Mouse (Mus musculus) MEL (cell line): ENCODE measurements around the gene Lrrc29.

ENCODE experiments used
- CTCF ChIP-seq, 3 experiments: IDR thresholded peaks in 2 of 3; conservative IDR thresholded peaks in 1 of 3; 2 replicates each; pipeline ENCODE4 v1.5.1; 2011 to 2012; ENCODE audit warnings: low read length in 3 of 3, low read depth in 2 of 3, mild to moderate bottlenecking in 2 of 3, improper control_type of control experiment in 1 of 3, inconsistent platforms in 1 of 3, mixed read lengths in 1 of 3, moderate library complexity in 1 of 3; ENCODE audit not compliant: control insufficient read depth in 1 of 3, insufficient read depth in 1 of 3, poor library complexity in 1 of 3, severe bottlenecking in 1 of 3
- E2F4 ChIP-seq: IDR thresholded peaks from 2 replicates; pipeline ENCODE4 v1.6.1; 2011; ENCODE audit warnings: low read depth, low read length, improper control_type of control experiment, borderline replicate concordance
- EP300 ChIP-seq, 2 experiments: IDR thresholded peaks; 2 replicates each; pipeline ENCODE4 v1.6.1; 2011; ENCODE audit warnings: improper control_type of control experiment in 2 of 2, low read length in 2 of 2, low read depth in 1 of 2, mild to moderate bottlenecking in 1 of 2
- HCFC1 ChIP-seq: IDR thresholded peaks from 2 replicates; pipeline ENCODE4 v1.6.1; 2012; ENCODE audit warnings: low read depth, mild to moderate bottlenecking, inconsistent platforms, low read length, improper control_type of control experiment, moderate library complexity
- MAX ChIP-seq: IDR thresholded peaks from 2 replicates; pipeline ENCODE4 v1.6.1; 2011; ENCODE audit warnings: low read length, improper control_type of control experiment
- MEF2A ChIP-seq: IDR thresholded peaks from 2 replicates; pipeline ENCODE4 v1.6.1; 2014; ENCODE audit warnings: low read depth, mild to moderate bottlenecking, inconsistent platforms, low read length, improper control_type of control experiment; ENCODE audit not compliant: poor library complexity, insufficient replicate concordance, severe bottlenecking; ENCODE audit errors: extremely low read depth
- POLR2A ChIP-seq, 2 experiments: IDR thresholded peaks; 2 replicates each; pipeline ENCODE4 v1.6.1; 2011 to 2012; ENCODE audit warnings: low read length in 2 of 2, mild to moderate bottlenecking in 2 of 2, control low read depth in 1 of 2, improper control_type of control experiment in 1 of 2, low read depth in 1 of 2, moderate library complexity in 1 of 2; ENCODE audit not compliant: control insufficient read depth in 1 of 2, insufficient read depth in 1 of 2, poor library complexity in 1 of 2
- RAD21 ChIP-seq: IDR thresholded peaks from 2 replicates; pipeline ENCODE4 v1.6.1; 2011; ENCODE audit warnings: mild to moderate bottlenecking, low read depth, low read length, improper control_type of control experiment

GRCm38 (mm10) chr8:105373032-105373431 is 47.0 kb upstream of the Lrrc29 start, which contains the start of gene Plekhg4:
- TF ChIP-seq MEF2A (no peak), RAD21 (no peak), POLR2A (IDR thresholded peaks at IDR 0.05; ENCODE audit: control insufficient read depth in 1 of 2, insufficient read depth in 1 of 2, low read depth in 1 of 2, low read length in 2 of 2, poor library complexity in 1 of 2) (no peak), CTCF (IDR thresholded peaks at IDR 0.05 in 2 of 3, conservative IDR thresholded peaks at IDR 0.05 in 1 of 3; ENCODE audit: control insufficient read depth in 1 of 3, insufficient read depth in 1 of 3, low read depth in 2 of 3, low read length in 3 of 3, poor library complexity in 1 of 3, severe bottlenecking in 1 of 3) (no peak), EP300 (IDR thresholded peaks at IDR 0.05; ENCODE audit: low read depth in 1 of 2, low read length in 2 of 2) (no peak), HCFC1 (no peak), MAX (no peak), E2F4 (no peak)
